Comparison of ENCODE assay signal across 28 mouse cellular contexts in genomic region chr14:54954474-54954873, GRCm38 (mm10). TPM values are rescaled to one million over a fixed set of nuclear protein-coding genes. Genes with fewer than 3 reads are reported as not detected.
DNase-seq lines count a peak whose midpoint lies in the region; ATAC-seq and TF ChIP-seq lines count a peak whose summit lies in the region.
"Had no signal": no experiment of that assay in that cellular context is flagged by ENCODE, and none has a peak within 500 bp of the region (broad histone marks: within the 10 kb centered on the region; RNA-seq: fewer than 3 reads in every experiment).

No protein-coding gene starts in this region.

- no peak overlapping the region for H3K9ac ChIP-seq in heart, adult 2 months (ENCODE audit: low read depth, low read length)
- H3K9ac ChIP-seq in heart, embryonic 12.5 days: no peak overlapping the region
- H3K9ac ChIP-seq in heart, postnatal 0 days (replicated peaks; ENCODE audit: low read depth, low read length): peak overlapping the region; percentile 43
- H3K9ac ChIP-seq: embryonic facial prominence, embryonic 12.5 days; forebrain, embryonic 13.5 days; forebrain, embryonic 15.5 days had no signal

- H3K27me3 ChIP-seq in heart, adult 2 months (ENCODE audit: control insufficient read depth, insufficient read depth, low read length): no peaks in the 10 kb centered on the region; the same call in 1 of the 2 replicates
- H3K27me3 ChIP-seq in heart, embryonic 12.5 days (replicated peaks): peaks cover 6% of the 10 kb centered on the region
- no peaks in the 10 kb centered on the region for H3K27me3 ChIP-seq in heart, postnatal 0 days (ENCODE audit: control insufficient read depth, insufficient read depth, low read length)
- H3K27me3 ChIP-seq: embryonic facial prominence, embryonic 12.5 days; forebrain, embryonic 13.5 days; forebrain, embryonic 15.5 days had no signal

- H3K9me3 ChIP-seq in heart, embryonic 12.5 days (replicated peaks): no peaks in the 10 kb centered on the region
- no peaks in the 10 kb centered on the region for H3K9me3 ChIP-seq in heart, postnatal 0 days (replicated peaks; ENCODE audit: control insufficient read depth, low read length)
- H3K9me3 ChIP-seq: embryonic facial prominence, embryonic 10.5 days; embryonic facial prominence, embryonic 12.5 days; forebrain, embryonic 13.5 days; forebrain, embryonic 15.5 days; G1E had no signal

- peak; percentile 98 for TF ChIP-seq POLR2A in heart, adult 2 months (IDR thresholded peaks at IDR 0.05; ENCODE audit: insufficient read depth, low read depth, low read length)

- 40% methylated on average over 3 of the region's 3 CpGs for WGBS in heart, adult 2 months
- 65% methylated on average over 3 of the region's 3 CpGs for WGBS in heart, embryonic 12.5 days
- WGBS in heart, postnatal 0 days: 66% methylated on average over 3 of the region's 3 CpGs

- intact Hi-C loops in heart, adult 2 months (cut with DNase I): no loop called here
- intact Hi-C loops in heart, postnatal 10 days (cut with DNase I): no loop called here
- intact Hi-C loops in heart, postnatal 36 days (cut with DNase I): no loop called here

- no peak overlapping the region for H3K4me2 ChIP-seq in heart, embryonic 12.5 days
- no peak overlapping the region for H3K4me2 ChIP-seq in heart, postnatal 0 days (ENCODE audit: low read depth, low read length)
- H3K4me2 ChIP-seq: embryonic facial prominence, embryonic 12.5 days; forebrain, embryonic 13.5 days; forebrain, embryonic 15.5 days had no signal

- no peak for TF ChIP-seq CTCF in heart, adult 2 months (IDR thresholded peaks at IDR 0.05)
- no peak for TF ChIP-seq CTCF in heart, postnatal 0 days (IDR thresholded peaks at IDR 0.05; ENCODE audit: low read depth)

- no peaks in the 10 kb centered on the region for H3K79me2 ChIP-seq in heart, adult 2 months (replicated peaks; ENCODE audit: control insufficient read depth, insufficient read depth, low read length)

- no peak overlapping the region for H3K27ac ChIP-seq in heart, adult 2 months
- H3K27ac ChIP-seq in heart, embryonic 12.5 days (ENCODE audit: poor library complexity, severe bottlenecking): 0 out of 2 replicates have a peak overlapping the region, but pooled peaks have one; percentile 15
- H3K27ac ChIP-seq in heart, postnatal 0 days (ENCODE audit: low read depth): peak overlapping the region; percentile 58
- H3K27ac ChIP-seq: embryonic facial prominence, embryonic 10.5 days; embryonic facial prominence, embryonic 12.5 days; forebrain, embryonic 13.5 days; forebrain, embryonic 15.5 days had no signal

- no peaks in the 10 kb centered on the region; the same call in 1 of the 2 replicates for H3K4me1 ChIP-seq in heart, adult 2 months (ENCODE audit: control insufficient read depth, insufficient read depth, low read length)
- peaks cover 24% of the 10 kb centered on the region for H3K4me1 ChIP-seq in heart, embryonic 12.5 days (replicated peaks)
- H3K4me1 ChIP-seq in heart, postnatal 0 days (ENCODE audit: control insufficient read depth, insufficient read depth): no peaks in the 10 kb centered on the region
- H3K4me1 ChIP-seq: embryonic facial prominence, embryonic 10.5 days; embryonic facial prominence, embryonic 12.5 days; forebrain, embryonic 13.5 days; forebrain, embryonic 15.5 days had no signal

- no peak for ATAC-seq in heart, embryonic 12.5 days (ENCODE audit: insufficient number of reproducible peaks, low FRiP score)
- no peak for ATAC-seq in heart, postnatal 0 days (ENCODE audit: insufficient read depth, low read depth)
- ATAC-seq: activated CD4-positive, CD25-positive, alpha-beta regulatory T cell, adult 4 months; CD4-positive, CD25-positive, alpha-beta regulatory T cell, adult 4 months; forebrain, embryonic 13.5 days; forebrain, embryonic 15.5 days; Patski had no signal

- peaks cover 3% of the 10 kb centered on the region for H3K36me3 ChIP-seq in heart, adult 2 months (ENCODE audit: control insufficient read depth, insufficient read depth, low read length)
- peaks cover 90% of the 10 kb centered on the region for H3K36me3 ChIP-seq in heart, embryonic 12.5 days
- peaks cover 90% of the 10 kb centered on the region for H3K36me3 ChIP-seq in heart, postnatal 0 days (replicated peaks; ENCODE audit: control insufficient read depth, insufficient read depth, low read length)
- H3K36me3 ChIP-seq: embryonic facial prominence, embryonic 10.5 days; embryonic facial prominence, embryonic 12.5 days; forebrain, embryonic 15.5 days; G1E had no signal

- peak; percentile 100 for TF ChIP-seq EP300 in heart, adult 2 months (IDR thresholded peaks at IDR 0.05; ENCODE audit: insufficient read depth, low read depth, low read length)
- no peak for TF ChIP-seq EP300 in heart, postnatal 0 days (IDR thresholded peaks at IDR 0.05; ENCODE audit: low read depth)

- no peak overlapping the region for H3K4me3 ChIP-seq in heart, adult 2 months
- H3K4me3 ChIP-seq in heart, embryonic 12.5 days: no peak overlapping the region
- H3K4me3 ChIP-seq in heart, postnatal 0 days (ENCODE audit: low read depth, low read length): no peak overlapping the region
- H3K4me3 ChIP-seq: embryonic facial prominence, embryonic 10.5 days; embryonic facial prominence, embryonic 12.5 days; forebrain, embryonic 13.5 days; forebrain, embryonic 15.5 days had no signal

- DNase-seq in heart, adult 2 months: no peak
- DNase-seq in heart, postnatal 10 days: no peak
- DNase-seq in heart, postnatal 36 days: no peak
- no peak for DNase-seq in heart, postnatal 0 days (ENCODE audit: low spot score)
- no peak for DNase-seq in heart, adult 8-10 months (ENCODE audit: low spot score)
- DNase-seq: adrenal gland, adult 8-10 months; adrenal gland, postnatal 14 days; adrenal gland, postnatal 36 days; B cell, adult 2 months; cerebellum, adult 11-12 months; cerebellum, adult 2 months; cerebellum, adult 9-10 months; cerebellum, postnatal 10 days; cerebellum, postnatal 25 days had no signal

RNA-seq across cellular contexts. Expression of gene Myh6, which starts 12.3 kb away (rescaled TPM):
- total RNA-seq in heart, adult 2 months (2021): over 10,000 TPM; 19,033 to 21,149 TPM
- polyA plus RNA-seq in heart, adult 2 months (2012; rRNA removed): 6,249 and 7,266 TPM in 2 replicates
- total RNA-seq in heart, postnatal 10 days (2021): over 10,000 TPM; 20,580 to 20,870 TPM
- polyA plus RNA-seq in heart, embryonic 12.5 days (2016; fragmentation: Nextera tagmentation; extraction: Ambion mirVana): 2,737 and 2,858 TPM in 2 replicates
- over 10,000 TPM; 23,066 to 24,862 TPM for total RNA-seq in heart, postnatal 36 days (2021)
- total RNA-seq in heart, postnatal 0 days (2014; rRNA removed; ENCODE audit: low replicate concordance): 3,860 and 3,976 TPM in 2 replicates
- 8,242 and 9,737 TPM in 2 replicates for polyA plus RNA-seq in heart, postnatal 0 days (2015; fragmentation: Nextera tagmentation; extraction: Ambion mirVana)
- over 10,000 TPM; 18,156 to 23,973 (median 22,335) TPM for total RNA-seq in heart, adult 8-10 months (2022)
- total RNA-seq: adrenal gland, adult 8-10 months; adrenal gland, postnatal 36 days had no signal
- polyA plus RNA-seq: activated CD4-positive, CD25-positive, alpha-beta regulatory T cell, adult 4 months; CD4-positive, CD25-positive, alpha-beta regulatory T cell, adult 4 months; forebrain, embryonic 11.5 days had no signal

RNA-seq across cellular contexts. Expression of gene Cmtm5, which starts 18.4 kb away (rescaled TPM):
- under 1 TPM in 1 of 2 experiments, not detected in 1; 0.30 TPM for total RNA-seq in heart, adult 2 months (2021)
- polyA plus RNA-seq in heart, adult 2 months (2012; rRNA removed): 1.8 and 2.9 TPM in 2 replicates
- total RNA-seq in heart, postnatal 10 days (2021): under 1 TPM in 1 of 2 experiments, not detected in 1; 0.91 TPM
- polyA plus RNA-seq in heart, embryonic 12.5 days (2016; fragmentation: Nextera tagmentation; extraction: Ambion mirVana): 0.57 and 0.89 TPM in 2 replicates
- total RNA-seq in heart, postnatal 36 days (2021): under 1 TPM in 1 of 2 experiments, not detected in 1; 0.46 TPM
- 3.1 and 8.1 TPM in 2 replicates for total RNA-seq in heart, postnatal 0 days (2014; rRNA removed; ENCODE audit: low replicate concordance)
- 0.34 and 0.85 TPM in 2 replicates for polyA plus RNA-seq in heart, postnatal 0 days (2015; fragmentation: Nextera tagmentation; extraction: Ambion mirVana)
- 1 to 10 TPM in 1 of 4 experiments, under 1 TPM in 1, not detected in 2; 0.41 to 1.2 TPM for total RNA-seq in heart, adult 8-10 months (2022)
- total RNA-seq: CH12.LX, G1E had no signal
- polyA plus RNA-seq: CD4-positive, CD25-positive, alpha-beta regulatory T cell, adult 4 months; G1E; Patski had no signal

RNA-seq across cellular contexts. Expression of gene Il25, which starts 22.0 kb away (rescaled TPM):
- not detected for total RNA-seq in heart, adult 2 months (2021)
- polyA plus RNA-seq in heart, adult 2 months (2012; rRNA removed): not detected in 2 replicates
- total RNA-seq in heart, postnatal 10 days (2021): not detected
- not detected in 2 replicates for polyA plus RNA-seq in heart, embryonic 12.5 days (2016; fragmentation: Nextera tagmentation; extraction: Ambion mirVana)
- total RNA-seq in heart, postnatal 36 days (2021): not detected
- not detected in 2 replicates for total RNA-seq in heart, postnatal 0 days (2014; rRNA removed; ENCODE audit: low replicate concordance)
- 0.11 TPM in 1 of 2 replicates, not detected in the other for polyA plus RNA-seq in heart, postnatal 0 days (2015; fragmentation: Nextera tagmentation; extraction: Ambion mirVana)
- total RNA-seq in heart, adult 8-10 months (2022): not detected
- total RNA-seq: adrenal gland, adult 18-20 months; adrenal gland, adult 8-10 months; adrenal gland, postnatal 14 days; adrenal gland, postnatal 36 days; CH12.LX; G1E had no signal
- polyA plus RNA-seq: activated CD4-positive, CD25-positive, alpha-beta regulatory T cell, adult 4 months; CD4-positive, CD25-positive, alpha-beta regulatory T cell, adult 4 months; embryonic facial prominence, embryonic 10.5 days; forebrain, embryonic 11.5 days; G1E; Patski had no signal

RNA-seq across cellular contexts. Expression of gene Gm17428, which starts 22.3 kb away (rescaled TPM):
- not detected for total RNA-seq in heart, adult 2 months (2021)
- not detected in 2 replicates for polyA plus RNA-seq in heart, adult 2 months (2012; rRNA removed)
- total RNA-seq in heart, postnatal 10 days (2021): not detected
- polyA plus RNA-seq in heart, embryonic 12.5 days (2016; fragmentation: Nextera tagmentation; extraction: Ambion mirVana): not detected in 2 replicates
- total RNA-seq in heart, postnatal 36 days (2021): not detected
- total RNA-seq in heart, postnatal 0 days (2014; rRNA removed; ENCODE audit: low replicate concordance): not detected in 2 replicates
- polyA plus RNA-seq in heart, postnatal 0 days (2015; fragmentation: Nextera tagmentation; extraction: Ambion mirVana): not detected in 2 replicates
- not detected for total RNA-seq in heart, adult 8-10 months (2022)
- total RNA-seq: adrenal gland, adult 18-20 months; adrenal gland, adult 8-10 months; adrenal gland, postnatal 14 days; adrenal gland, postnatal 36 days; CH12.LX; G1E had no signal
- polyA plus RNA-seq: activated CD4-positive, CD25-positive, alpha-beta regulatory T cell, adult 4 months; CD4-positive, CD25-positive, alpha-beta regulatory T cell, adult 4 months; cerebellum, adult 2 months; cortical plate, adult 2 months; embryonic facial prominence, embryonic 10.5 days; embryonic facial prominence, embryonic 12.5 days; embryonic facial prominence, embryonic 14.5 days; forebrain, embryonic 11.5 days; forebrain, embryonic 13.5 days; forebrain, embryonic 15.5 days; G1E; Patski had no signal

RNA-seq across cellular contexts. Expression of gene Efs, which starts 28.5 kb away (rescaled TPM):
- total RNA-seq in heart, adult 2 months (2021): 1 to 10 TPM; 1.9 to 3.0 TPM
- polyA plus RNA-seq in heart, adult 2 months (2012; rRNA removed): 5.1 and 5.4 TPM in 2 replicates
- total RNA-seq in heart, postnatal 10 days (2021): 1 to 10 TPM; 7.4 TPM
- polyA plus RNA-seq in heart, embryonic 12.5 days (2016; fragmentation: Nextera tagmentation; extraction: Ambion mirVana): 15.0 and 16.7 TPM in 2 replicates
- 1 to 10 TPM; 2.5 to 2.8 TPM for total RNA-seq in heart, postnatal 36 days (2021)
- total RNA-seq in heart, postnatal 0 days (2014; rRNA removed; ENCODE audit: low replicate concordance): 12.5 and 22.2 TPM in 2 replicates
- polyA plus RNA-seq in heart, postnatal 0 days (2015; fragmentation: Nextera tagmentation; extraction: Ambion mirVana): 3.9 and 4.1 TPM in 2 replicates
- 1 to 10 TPM; 1.6 to 2.6 (median 2.2) TPM for total RNA-seq in heart, adult 8-10 months (2022)
- total RNA-seq: CH12.LX, G1E had no signal
- polyA plus RNA-seq: activated CD4-positive, CD25-positive, alpha-beta regulatory T cell, adult 4 months; CD4-positive, CD25-positive, alpha-beta regulatory T cell, adult 4 months; G1E; Patski had no signal
